Mouse (Mus musculus): ENCODE measurements around the gene Vwc2l. TPM values are rescaled to one million over a fixed set of nuclear protein-coding genes. Genes with fewer than 3 reads are reported as not detected.

The Vwc2l gene
- not detected for total RNA-seq (2023)

DNA sequence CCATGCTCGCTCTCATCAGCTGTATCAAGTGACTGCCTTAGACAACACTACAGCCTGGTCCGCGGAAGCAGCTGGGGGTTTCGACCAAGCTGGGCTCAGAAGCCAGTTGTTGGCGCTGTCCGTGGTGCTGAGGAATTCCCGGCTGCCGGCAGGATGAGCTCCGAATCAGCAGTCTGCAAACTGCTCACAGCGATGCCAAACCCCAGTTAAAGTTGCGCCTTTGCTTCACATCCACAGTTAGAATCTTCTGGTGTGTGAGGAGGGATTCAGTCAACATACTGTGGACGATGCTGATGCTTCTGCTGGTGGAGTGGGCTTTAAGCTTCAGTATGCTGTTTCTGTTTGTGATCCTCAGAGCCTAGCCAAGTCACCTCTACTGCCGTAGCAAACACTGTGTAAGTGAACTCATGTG lies at the start of gene Vwc2l:
TSS of gene Vwc2l (plus strand) at position 61 of the 412 bp plus-strand sequence.

All from neutrophil, adult 83 days (primary cell).